Mouse (Mus musculus) heart, embryonic 15.5 days (tissue): ENCODE results near the gene Rasa4. TPM values are rescaled to one million over a fixed set of nuclear protein-coding genes. Genes with fewer than 3 reads are reported as not detected.
"Not testable (repeated sequence)": the region's sequence is repeated elsewhere in the genome, so short reads cannot be mapped to it uniquely, and the experiment has no call there.

Source experiments
- ATAC-seq: fragments of 200-750 bp; cut with Nextera tagmentation; replicated peaks from 2 replicates; pipeline ENCODE4 v1.8.0; 2017; ENCODE audit warnings: low read depth, moderate TSS enrichment; ENCODE audit not compliant: insufficient number of reproducible peaks, insufficient read depth, low FRiP score
- H3K27ac ChIP-seq: fragments of 300-500 bp; sonication (generic); 2 replicates; pipeline ENCODE4 v1.5.1; 2015; ENCODE audit warnings: mild to moderate bottlenecking, inconsistent platforms
- H3K27me3 ChIP-seq: fragments of 300-500 bp; sonication (generic); 2 replicates; pipeline ENCODE4 v1.6.1; 2015; ENCODE audit warnings: inconsistent platforms
- H3K36me3 ChIP-seq: fragments of 300-500 bp; sonication (generic); 2 replicates; pipeline ENCODE4 v1.6.1; 2015; ENCODE audit warnings: mild to moderate bottlenecking, inconsistent platforms
- H3K4me1 ChIP-seq: fragments of 300-500 bp; sonication (generic); replicated peaks from 2 replicates; pipeline ENCODE4 v1.6.1; 2015; ENCODE audit warnings: inconsistent platforms
- H3K4me2 ChIP-seq: fragments of 300-500 bp; sonication (generic); 2 replicates; pipeline ENCODE4 v1.6.1; 2015; ENCODE audit warnings: inconsistent platforms, mild to moderate bottlenecking, moderate library complexity
- H3K4me3 ChIP-seq: fragments of 300-500 bp; sonication (generic); 2 replicates; pipeline ENCODE4 v1.5.1; 2015; ENCODE audit warnings: mild to moderate bottlenecking, inconsistent platforms
- H3K9ac ChIP-seq: fragments of 300-500 bp; sonication (generic); 2 replicates; pipeline ENCODE4 v1.6.1; 2015; ENCODE audit warnings: mild to moderate bottlenecking, inconsistent platforms
- H3K9me3 ChIP-seq: fragments of 300-500 bp; sonication (generic); replicated peaks from 2 replicates; pipeline ENCODE4 v1.6.1; 2016; ENCODE audit warnings: inconsistent platforms
- WGBS: fragments of 180-500 bp; shearing (Covaris S2); methylation state at CpG from one replicate; pipeline ENCODE4 v1.1.7; 2015; ENCODE audit warnings: mixed read lengths; 5-methylcytosine and 5-hydroxymethylcytosine counted together
- microRNA-seq: library from miRNA; unstranded; fragments of <30 nt; microRNA quantifications from one replicate; pipeline ENCODE4, GENCODE M21; 2016
- polyA plus RNA-seq: library from polyadenylated mRNA; unstranded; fragments of >200 nt; fragmentation: Nextera tagmentation; extraction: Ambion mirVana; gene quantifications from 2 replicates; pipeline ENCODE4 v1.2.1, GENCODE M21; 2015

Gene Rasa4
- polyA plus RNA-seq, 1 experiment from 2014 or later: 1.4 TPM

- no peaks in the 10 kb centered on the region for H3K4me1 ChIP-seq
- peaks cover 25% of the 10 kb centered on the region for H3K36me3 ChIP-seq
- no peak overlapping the region for H3K9ac ChIP-seq
- H3K9me3 ChIP-seq: no peaks in the 10 kb centered on the region
- H3K27me3 ChIP-seq: no peaks in the 10 kb centered on the region
- H3K4me2 ChIP-seq: no peak overlapping the region
- no peak for ATAC-seq
- no peak overlapping the region for H3K27ac ChIP-seq
- WGBS: 58% methylated on average over 12 of the region's 12 CpGs
- no peak overlapping the region for H3K4me3 ChIP-seq
These were observed 61.1 kb downstream of the Rasa4 start for GRCm38 (mm10) chr5:136144606-136145430.

GRCm38 (mm10) chr5:136146936-136147335, 63.2 kb downstream of the Rasa4 start:
- Histone ChIP-seq H3K36me3 (peaks cover 3% of the 10 kb centered on the region), H3K27ac (no peak overlapping the region), H3K27me3 (no peaks in the 10 kb centered on the region), H3K4me2 (no peak overlapping the region), H3K4me1 (no peaks in the 10 kb centered on the region), H3K9ac (no peak overlapping the region), H3K9me3 (no peaks in the 10 kb centered on the region), H3K4me3 (no peak overlapping the region)
- no peak for ATAC-seq
- WGBS: 88% methylated on average over 1 of the region's 1 CpGs

- Histone ChIP-seq H3K27me3 (no peaks in the 10 kb centered on the region), H3K4me3 (no peak overlapping the region), H3K4me1 (no peaks in the 10 kb centered on the region), H3K9me3 (no peaks in the 10 kb centered on the region), H3K4me2 (no peak overlapping the region), H3K9ac (no peak overlapping the region), H3K27ac (no peak overlapping the region), H3K36me3 (no peaks in the 10 kb centered on the region)
- no peak for ATAC-seq
- WGBS: 65% methylated on average over 8 of the region's 8 CpGs
These were observed 64.0 kb downstream of the Rasa4 start for GRCm38 (mm10) chr5:136147704-136148103.

- not testable (repeated sequence) for H3K4me1 ChIP-seq, H3K27ac ChIP-seq, H3K9me3 ChIP-seq, H3K27me3 ChIP-seq, ATAC-seq, H3K9ac ChIP-seq, H3K4me3 ChIP-seq, H3K4me2 ChIP-seq, H3K36me3 ChIP-seq
- 57% methylated on average over 5 of the region's 5 CpGs for WGBS
These were observed 65.4 kb downstream of the Rasa4 start for GRCm38 (mm10) chr5:136149134-136149576.

GRCm38 (mm10) chr5:136152365-136152764, 68.6 kb downstream of the Rasa4 start:
- Histone ChIP-seq H3K9ac (no peak overlapping the region), H3K27ac (no peak overlapping the region), H3K4me1 (no peaks in the 10 kb centered on the region), H3K4me2 (no peak overlapping the region), H3K27me3 (no peaks in the 10 kb centered on the region), H3K9me3 (no peaks in the 10 kb centered on the region), H3K4me3 (no peak overlapping the region), H3K36me3 (no peaks in the 10 kb centered on the region)
- no peak for ATAC-seq
- 75% methylated on average over 8 of the region's 8 CpGs for WGBS

- WGBS: 66% methylated on average over 5 of the region's 5 CpGs
- H3K9ac ChIP-seq: no peak overlapping the region
- no peaks in the 10 kb centered on the region for H3K36me3 ChIP-seq
- H3K9me3 ChIP-seq: no peaks in the 10 kb centered on the region
- H3K4me3 ChIP-seq: no peak overlapping the region
- H3K4me2 ChIP-seq: no peak overlapping the region
- H3K4me1 ChIP-seq: no peaks in the 10 kb centered on the region
- no peaks in the 10 kb centered on the region for H3K27me3 ChIP-seq
- ATAC-seq: no peak
- no peak overlapping the region for H3K27ac ChIP-seq
These were observed 71.7 kb downstream of the Rasa4 start for GRCm38 (mm10) chr5:136155399-136155798.

GRCm38 (mm10) chr5:136160084-136160483, 76.4 kb downstream of the Rasa4 start:
- not testable (repeated sequence) for H3K9ac ChIP-seq, H3K27me3 ChIP-seq, H3K4me2 ChIP-seq, H3K4me3 ChIP-seq, H3K27ac ChIP-seq, ATAC-seq, H3K9me3 ChIP-seq, H3K4me1 ChIP-seq, H3K36me3 ChIP-seq
- 83% methylated on average over 11 of the region's 12 CpGs for WGBS

Small RNAs within 50 kb of the gene (microRNA-seq; reads per million reads assigned to microRNA genes)
- gene Mir7035: 0.63 reads per million

Other genes starting within 250 kb of the Rasa4 start
- gene Hspb1, start 196.0 kb upstream of the Rasa4 start, polyA plus RNA-seq: 743 and 952 TPM in 2 replicates
- 150 and 166 TPM in 2 replicates for gene Ywhag, start 149.3 kb upstream of the Rasa4 start, polyA plus RNA-seq
- 0.44 and 0.86 TPM in 2 replicates for gene Ssc4d, start 109.4 kb upstream of the Rasa4 start, polyA plus RNA-seq
- gene Zp3, start 103.8 kb upstream of the Rasa4 start, polyA plus RNA-seq: not detected in 2 replicates
- gene Dtx2, start 89.1 kb upstream of the Rasa4 start, polyA plus RNA-seq: 18.5 and 21.5 TPM in 2 replicates
- gene Upk3b, start 45.4 kb upstream of the Rasa4 start, polyA plus RNA-seq: 27.8 and 36.5 TPM in 2 replicates
- 0.68 and 2.6 TPM in 2 replicates for gene Upk3bl, start 29.4 kb upstream of the Rasa4 start, polyA plus RNA-seq
- 135 and 140 TPM in 2 replicates for gene Polr2j, start 32.7 kb downstream of the Rasa4 start, polyA plus RNA-seq
- 15.1 and 22.5 TPM in 2 replicates for gene Lrwd1, start 52.2 kb downstream of the Rasa4 start, polyA plus RNA-seq
- 10.2 and 13.1 TPM in 2 replicates for gene Alkbh4, start 52.2 kb downstream of the Rasa4 start, polyA plus RNA-seq
- 1.9 and 4.5 TPM in 2 replicates for gene Orai2, start 86.8 kb downstream of the Rasa4 start, polyA plus RNA-seq
- 33.6 and 34.6 TPM in 2 replicates for gene Prkrip1, start 115.0 kb downstream of the Rasa4 start, polyA plus RNA-seq
- gene Sh2b2, start 162.6 kb downstream of the Rasa4 start, polyA plus RNA-seq: 1.1 and 2.3 TPM in 2 replicates